In genomic region chr3:52422826-52423225, GRCm38 (mm10) we compare ENCODE assay signal across 31 mouse cellular contexts.
DNase-seq lines count a peak whose midpoint lies in the region; ATAC-seq and TF ChIP-seq lines count a peak whose summit lies in the region.
"Had no signal": no experiment of that assay in that cellular context is flagged by ENCODE, and none has a peak within 500 bp of the region (broad histone marks: within the 10 kb centered on the region; RNA-seq: fewer than 3 reads in every experiment).

No protein-coding gene starts in this region.

- H3K36me3 ChIP-seq in intestine, embryonic 14.5 days (ENCODE audit: control insufficient read depth, insufficient read depth, low read length): no peaks in the 10 kb centered on the region
- H3K36me3 ChIP-seq in intestine, embryonic 15.5 days: no peaks in the 10 kb centered on the region
- no peaks in the 10 kb centered on the region for H3K36me3 ChIP-seq in myocyte (ENCODE audit: control insufficient read depth, insufficient read depth)
- H3K36me3 ChIP-seq: embryonic facial prominence, embryonic 12.5 days; forebrain, embryonic 15.5 days; hindbrain, embryonic 10.5 days; hindbrain, embryonic 15.5 days; liver, embryonic 12.5 days; neural tube, embryonic 12.5 days had no signal

- H3K4me3 ChIP-seq in intestine, embryonic 14.5 days (ENCODE audit: low read depth, low read length): no peak overlapping the region
- no peak overlapping the region for H3K4me3 ChIP-seq in intestine, embryonic 15.5 days (replicated peaks)
- H3K4me3 ChIP-seq in myocyte: no peak overlapping the region
- H3K4me3 ChIP-seq: embryonic facial prominence, embryonic 12.5 days; forebrain, embryonic 15.5 days; hindbrain, embryonic 10.5 days; hindbrain, embryonic 15.5 days; liver, embryonic 12.5 days; neural tube, embryonic 12.5 days had no signal

- H3K27me3 ChIP-seq in intestine, embryonic 14.5 days (replicated peaks; ENCODE audit: control insufficient read depth, insufficient read depth, low read length): no peaks in the 10 kb centered on the region
- no peaks in the 10 kb centered on the region for H3K27me3 ChIP-seq in intestine, embryonic 15.5 days (replicated peaks)
- H3K27me3 ChIP-seq in myocyte (ENCODE audit: control insufficient read depth, insufficient read depth, insufficient read length): no peaks in the 10 kb centered on the region
- H3K27me3 ChIP-seq: CH12.LX; embryonic facial prominence, embryonic 12.5 days; forebrain, embryonic 15.5 days; hindbrain, embryonic 15.5 days; liver, embryonic 12.5 days; neural tube, embryonic 12.5 days had no signal

- H3K9ac ChIP-seq in intestine, embryonic 14.5 days (ENCODE audit: low read length): no peak overlapping the region
- no peak overlapping the region for H3K9ac ChIP-seq in intestine, embryonic 15.5 days
- H3K9ac ChIP-seq: embryonic facial prominence, embryonic 12.5 days; forebrain, embryonic 15.5 days; hindbrain, embryonic 15.5 days; liver, embryonic 12.5 days; liver, postnatal 0 days; neural tube, embryonic 12.5 days had no signal

- H3ac ChIP-seq in myocyte (ENCODE audit: control insufficient read depth, insufficient read length): no peak overlapping the region

- no peak for TF ChIP-seq POLR2A in myocyte (IDR thresholded peaks at IDR 0.05; ENCODE audit: insufficient read length, low read depth)

- no peak overlapping the region for H3K4me2 ChIP-seq in intestine, embryonic 14.5 days (ENCODE audit: low read length)
- no peak overlapping the region for H3K4me2 ChIP-seq in intestine, embryonic 15.5 days (replicated peaks)
- H3K4me2 ChIP-seq in myocyte (ENCODE audit: low read depth): no peak overlapping the region
- H3K4me2 ChIP-seq: embryonic facial prominence, embryonic 12.5 days; forebrain, embryonic 15.5 days; hindbrain, embryonic 15.5 days; liver, embryonic 12.5 days; midbrain, embryonic 11.5 days; neural tube, embryonic 12.5 days had no signal

- H3K4me1 ChIP-seq in intestine, embryonic 14.5 days (replicated peaks; ENCODE audit: control insufficient read depth, insufficient read depth, low read length): no peaks in the 10 kb centered on the region
- H3K4me1 ChIP-seq in intestine, embryonic 15.5 days (replicated peaks): 0 out of 2 replicates have a peak, but pooled peaks cover 1% of the 10 kb centered on the region
- H3K4me1 ChIP-seq: embryonic facial prominence, embryonic 12.5 days; forebrain, embryonic 15.5 days; hindbrain, embryonic 10.5 days; hindbrain, embryonic 15.5 days; liver, embryonic 12.5 days; neural tube, embryonic 12.5 days had no signal

- no peaks in the 10 kb centered on the region for H3K79me2 ChIP-seq in myocyte (ENCODE audit: control insufficient read depth, insufficient read depth)

- peaks cover 13% of the 10 kb centered on the region; the same call in 1 of the 2 replicates for H3K9me3 ChIP-seq in intestine, embryonic 14.5 days (ENCODE audit: control insufficient read depth, low read length)
- no peaks in the 10 kb centered on the region; the same call in 1 of the 2 replicates for H3K9me3 ChIP-seq in intestine, embryonic 15.5 days
- H3K9me3 ChIP-seq: embryonic facial prominence, embryonic 12.5 days; forebrain, embryonic 15.5 days; liver, embryonic 12.5 days had no signal

- ATAC-seq in intestine, embryonic 14.5 days (replicated peaks; ENCODE audit: low FRiP score, low TSS enrichment, low read depth): no peak
- ATAC-seq in intestine, embryonic 15.5 days: no peak
- ATAC-seq: activated CD4-positive, CD25-positive, alpha-beta regulatory T cell, adult 4 months; forebrain, embryonic 15.5 days; inflammation-experienced regulatory T-cells, adult 6 months; liver, embryonic 12.5 days; liver, postnatal 0 days; midbrain, embryonic 16.5 days had no signal

- WGBS in intestine, embryonic 14.5 days: 96% methylated on average over 1 of the region's 1 CpGs
- 86% methylated on average over 1 of the region's 1 CpGs for WGBS in intestine, embryonic 15.5 days

- peak; percentile 16 for DNase-seq in intestine, embryonic 14.5 days (ENCODE audit: low spot score)
- DNase-seq in thymus, postnatal 0 days (ENCODE audit: low spot score): peak; percentile 63
- peak; percentile 50 for DNase-seq in thymus, postnatal 4 days
- DNase-seq in right cerebral cortex, adult 18-20 months: no peak
- DNase-seq in c-Kit-positive CD71-positive TER-119-positive erythroid progenitor cells, embryonic 14.5 days (ENCODE audit: low spot score): no peak
- DNase-seq: adrenal gland, postnatal 10 days; cerebellum, adult 8-10 months; cerebellum, postnatal 36 days; gastrocnemius, postnatal 14 days; heart, postnatal 14 days; kidney, adult 8-10 months; layer of hippocampus, postnatal 36 days; left cerebral cortex, postnatal 4 days; liver, postnatal 0 days; lung, postnatal 36 days; right cerebral cortex, postnatal 14 days; spleen, adult 18-20 months had no signal

- H3K27ac ChIP-seq in intestine, embryonic 14.5 days (ENCODE audit: low read depth): no peak overlapping the region
- H3K27ac ChIP-seq in intestine, embryonic 15.5 days: no peak overlapping the region
- H3K27ac ChIP-seq: embryonic facial prominence, embryonic 12.5 days; forebrain, embryonic 15.5 days; hindbrain, embryonic 10.5 days; hindbrain, embryonic 15.5 days; kidney, postnatal 0 days; liver, embryonic 12.5 days; neural tube, embryonic 12.5 days had no signal

TF ChIP-seq in myocyte, 11 proteins besides CTCF, POLR2A, EP300 and RAD21:
- TF ChIP-seq MYOD1 (IDR thresholded peaks at IDR 0.05; ENCODE audit: control insufficient read depth in 1 of 3, insufficient read length in 2 of 3, low read depth in 2 of 3) (peak in 1 of 3 experiments; percentile 50), SRF (IDR thresholded peaks at IDR 0.05; ENCODE audit: control insufficient read depth, insufficient read length, low read depth) (no peak), MAX (IDR thresholded peaks at IDR 0.05; ENCODE audit: low read depth) (no peak), USF1 (IDR thresholded peaks at IDR 0.05; ENCODE audit: low read depth) (no peak), E2F4 (IDR thresholded peaks at IDR 0.05; ENCODE audit: insufficient read depth) (no peak), CEBPB (IDR thresholded peaks at IDR 0.05; ENCODE audit: insufficient read depth, poor library complexity, severe bottlenecking) (no peak), MYOG (IDR thresholded peaks at IDR 0.05; ENCODE audit: control insufficient read depth in 1 of 3, insufficient read depth in 1 of 3, insufficient read length in 2 of 3, low read depth in 2 of 3) (peak in 2 of 3 experiments; percentile 23 to 55), TCF12 (IDR thresholded peaks at IDR 0.05; ENCODE audit: insufficient read depth, poor library complexity, severe bottlenecking) (no peak), POLR2AphosphoS2 (IDR thresholded peaks at IDR 0.05; ENCODE audit: insufficient read length, low read depth) (no peak), TCF3 (IDR thresholded peaks at IDR 0.05; ENCODE audit: insufficient read length, low read depth) (no peak), REST (IDR thresholded peaks at IDR 0.05; ENCODE audit: insufficient read depth, insufficient read length) (no peak)

Comparison
In these comparisons a context has a peak if more than half of its experiments do, and no peak if none do; other contexts are left out.
1. DNase-seq: peak in intestine, embryonic 14.5 days (single experiment), thymus, postnatal 0 days (single experiment) and thymus, postnatal 4 days (single experiment); none in right cerebral cortex, adult 18-20 months (single experiment) and c-Kit-positive CD71-positive TER-119-positive erythroid progenitor cells, embryonic 14.5 days (single experiment).